Mouse (Mus musculus) cortical plate, adult 2 months (tissue): ENCODE measurements around the gene Dnm1. TPM values are rescaled to one million over a fixed set of nuclear protein-coding genes. Genes with fewer than 3 reads are reported as not detected.
"Not testable (repeated sequence)": the region's sequence is repeated elsewhere in the genome, so short reads cannot be mapped to it uniquely, and the experiment has no call there.

ENCODE experiments used
- H3K27ac ChIP-seq: fragments of 200-500 bp; 2 replicates; pipeline ENCODE4 v1.5.1; 2012; ENCODE audit warnings: low read length, control low read depth, inconsistent platforms; ENCODE audit not compliant: insufficient read depth
- H3K4me1 ChIP-seq: fragments of 200-500 bp; 2 replicates; pipeline ENCODE4 v1.6.1; 2011; ENCODE audit warnings: low read length; ENCODE audit not compliant: control insufficient read depth, insufficient read depth
- H3K4me3 ChIP-seq: fragments of 200-500 bp; 2 replicates; pipeline ENCODE4 v1.5.1; 2011; ENCODE audit warnings: mild to moderate bottlenecking, low read length, control low read depth; ENCODE audit not compliant: insufficient read depth
- CTCF ChIP-seq: fragments of 200-500 bp; IDR thresholded peaks from 2 replicates; pipeline ENCODE4 v1.5.1; 2011; ENCODE audit warnings: mild to moderate bottlenecking, control low read depth, low read length; ENCODE audit not compliant: insufficient read depth; ENCODE audit errors: extremely low read depth
- POLR2A ChIP-seq: fragments of 200-500 bp; IDR thresholded peaks from 2 replicates; pipeline ENCODE4 v1.6.1; 2011; ENCODE audit warnings: mild to moderate bottlenecking, low read length, control low read depth; ENCODE audit not compliant: insufficient read depth; ENCODE audit errors: extremely low read depth
- polyA plus RNA-seq: library from polyadenylated mRNA; depleted of rRNA; stranded (reverse); fragments of >200 nt; gene quantifications from 2 replicates; pipeline ENCODE4 v1.2.3, GENCODE M21; 2012

Gene Dnm1
- polyA plus RNA-seq, 1 experiment, result 1,325 TPM

GRCm38 (mm10) chr2:32307941-32308760 lies 45.0 kb downstream of the Dnm1 start:
- H3K4me3 ChIP-seq, result no peak overlapping the region
- peaks cover 2% of the 10 kb centered on the region; the same call in 1 of the 2 replicates for H3K4me1 ChIP-seq
- TF ChIP-seq CTCF, result peak; percentile 88
- TF ChIP-seq POLR2A, result peak; percentile 15; the same call in 1 of the 2 replicates
- no peak overlapping the region for H3K27ac ChIP-seq

DNA sequence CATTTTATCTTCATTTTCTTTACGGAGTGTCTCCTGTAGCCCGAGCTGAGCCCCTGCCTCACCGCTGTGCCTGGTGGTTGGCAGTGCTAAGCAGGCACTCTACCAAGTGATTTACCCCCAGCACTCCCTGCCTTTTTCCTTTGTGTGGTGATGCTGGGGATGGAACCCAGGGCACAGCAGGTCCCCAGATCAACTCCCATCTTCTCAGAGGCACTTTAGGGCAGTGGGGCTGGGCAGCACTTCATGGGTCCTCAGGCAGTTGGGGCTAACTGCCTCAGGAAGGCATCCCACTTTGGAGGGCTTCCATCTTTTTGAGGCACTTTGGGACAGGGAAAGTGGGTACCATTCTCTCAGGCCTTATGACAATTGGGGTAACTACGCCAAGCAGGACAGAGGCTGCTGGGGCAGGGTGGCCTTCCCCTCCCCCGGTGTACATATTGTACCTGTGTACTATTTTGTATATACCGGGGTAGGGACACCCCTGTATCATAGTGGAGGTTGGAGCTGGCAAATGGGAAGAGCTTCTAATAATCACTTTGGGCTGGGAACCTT lies 45.8 kb downstream of the Dnm1 start:
- TF ChIP-seq POLR2A (no peak; the same call in 1 of the 2 replicates), CTCF (no peak)
- Histone ChIP-seq H3K4me3 (no peak overlapping the region), H3K27ac (no peak overlapping the region), H3K4me1 (peaks cover 2% of the 10 kb centered on the region; the same call in 1 of the 2 replicates)

DNA sequence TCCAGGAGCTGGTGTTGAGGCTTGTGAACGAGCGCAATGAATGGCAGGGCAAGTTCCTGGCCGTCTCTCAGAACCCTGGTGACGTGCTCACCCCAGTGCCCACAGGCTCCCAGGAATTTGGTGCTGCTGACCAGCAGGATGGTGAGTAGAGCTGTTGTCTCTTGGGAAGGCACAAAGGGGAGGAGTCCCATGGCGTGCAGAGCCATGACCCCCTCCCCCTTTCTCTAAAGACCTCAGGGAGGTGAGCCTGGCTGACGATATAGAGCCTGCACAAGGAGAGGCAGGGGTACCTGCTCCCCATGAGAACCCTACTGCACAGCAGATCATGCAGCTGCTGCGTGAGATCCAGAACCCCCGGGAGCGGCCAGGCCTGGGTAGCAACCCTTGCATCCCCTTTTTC lies 47.0 kb downstream of the Dnm1 start:
- Histone ChIP-seq H3K4me1 (no peaks in the 10 kb centered on the region), H3K27ac (no peak overlapping the region), H3K4me3 (no peak overlapping the region)
- TF ChIP-seq CTCF (no peak), POLR2A (no peak)

GRCm38 (mm10) chr2:32305668-32306067 lies 47.5 kb downstream of the Dnm1 start:
- Histone ChIP-seq H3K27ac (no peak overlapping the region), H3K4me1 (no peaks in the 10 kb centered on the region), H3K4me3 (no peak overlapping the region)
- TF ChIP-seq POLR2A (no peak), CTCF (no peak)

GRCm38 (mm10) chr2:32304145-32304832 lies 48.8 kb downstream of the Dnm1 start:
- Histone ChIP-seq H3K4me1 (0 out of 2 replicates have a peak, but pooled peaks cover 1% of the 10 kb centered on the region), H3K27ac (no peak overlapping the region), H3K4me3 (no peak overlapping the region)
- peak; percentile 78 for TF ChIP-seq CTCF
- TF ChIP-seq POLR2A, result no peak

- Histone ChIP-seq H3K4me1 (0 out of 2 replicates have a peak, but pooled peaks cover 1% of the 10 kb centered on the region), H3K27ac (no peak overlapping the region), H3K4me3 (no peak overlapping the region)
- no peak for TF ChIP-seq POLR2A
- 0 out of 2 replicates have a peak, but pooled peaks have one; percentile 17 for TF ChIP-seq CTCF
These were observed 50.2 kb downstream of the Dnm1 start for GRCm38 (mm10) chr2:32302952-32303351.

DNA sequence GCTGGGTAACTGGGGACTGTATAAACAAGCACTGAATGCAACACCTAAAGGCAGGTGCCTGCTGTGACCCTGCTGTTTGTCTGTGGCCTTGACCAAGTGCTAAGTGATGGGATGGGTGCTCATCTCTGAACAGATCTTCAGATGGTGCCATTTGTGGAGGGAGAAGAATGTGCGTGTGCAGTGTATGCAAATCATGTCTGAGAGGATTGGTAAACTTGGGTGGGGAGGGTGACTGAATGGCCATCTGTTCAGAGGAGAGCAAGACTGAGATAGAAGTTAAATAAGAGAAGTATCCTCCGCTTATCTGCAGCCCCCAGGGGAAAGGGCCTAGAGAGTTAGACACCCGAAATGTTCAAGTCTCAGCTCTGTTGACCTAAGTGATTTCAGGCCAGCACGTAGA lies 53.7 kb downstream of the Dnm1 start:
- Histone ChIP-seq H3K27ac (no peak overlapping the region), H3K4me3 (no peak overlapping the region), H3K4me1 (0 out of 2 replicates have a peak, but pooled peaks cover 1% of the 10 kb centered on the region)
- TF ChIP-seq CTCF, result no peak

DNA sequence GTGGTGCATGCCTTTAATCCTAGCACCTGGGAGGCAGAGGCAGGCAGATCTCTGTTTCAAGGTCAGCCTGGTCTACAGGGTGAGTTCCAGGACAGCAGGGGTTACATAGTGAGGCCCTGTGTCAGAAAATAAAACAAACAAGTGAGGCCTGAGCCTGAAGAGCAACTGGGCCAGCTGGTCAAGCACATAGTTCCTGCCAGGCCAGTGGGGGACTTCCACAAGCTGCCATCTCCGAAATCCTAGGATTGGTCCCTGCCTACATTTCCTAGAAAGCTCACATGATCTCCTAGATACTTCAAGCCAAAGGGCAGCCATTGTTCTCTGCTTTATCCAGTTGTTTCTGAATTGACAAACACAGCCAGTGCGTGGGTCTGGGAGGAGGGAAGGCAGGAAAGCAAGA lies 57.3 kb downstream of the Dnm1 start:
- not testable (repeated sequence) for H3K4me3 ChIP-seq, H3K27ac ChIP-seq, H3K4me1 ChIP-seq

GRCm38 (mm10) chr2:32295285-32295684 lies 57.9 kb downstream of the Dnm1 start:
- TF ChIP-seq CTCF (no peak), POLR2A (no peak)
- 0 out of 2 replicates have a peak, but pooled peaks cover 1% of the 10 kb centered on the region for H3K4me1 ChIP-seq
- H3K4me3 ChIP-seq, result no peak overlapping the region
- no peak overlapping the region for H3K27ac ChIP-seq

DNA sequence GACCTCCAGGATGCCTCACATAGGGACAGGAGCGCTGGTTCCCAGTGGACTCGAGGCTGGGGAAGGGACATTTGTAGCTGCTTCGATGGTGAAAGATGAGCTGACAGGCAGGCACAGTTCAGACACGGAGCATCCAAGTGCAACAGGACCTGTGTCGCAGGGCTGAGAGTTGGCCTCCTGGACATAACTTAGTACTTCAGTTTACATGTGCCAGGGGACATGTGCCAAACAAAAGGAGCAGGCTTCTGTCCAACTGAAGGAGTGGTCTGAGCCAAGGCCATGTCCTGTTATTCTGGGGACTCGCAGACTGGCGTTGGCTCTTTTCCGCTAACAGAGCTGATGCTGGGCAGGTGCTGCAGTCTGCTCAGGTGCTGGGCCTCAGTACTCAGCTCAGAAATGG lies 58.8 kb downstream of the Dnm1 start:
- H3K4me3 ChIP-seq, result no peak overlapping the region
- TF ChIP-seq CTCF, result no peak
- no peak for TF ChIP-seq POLR2A
- peaks cover under 1% of the 10 kb centered on the region; the same call in 1 of the 2 replicates for H3K4me1 ChIP-seq
- H3K27ac ChIP-seq, result no peak overlapping the region
